Mouse (Mus musculus) liver, embryonic 14.5 days (tissue): Measurements from ENCODE around the gene Meioc. TPM values are rescaled to one million over a fixed set of nuclear protein-coding genes. Genes with fewer than 3 reads are reported as not detected.

Source experiments
- ATAC-seq: fragments of 200-750 bp; cut with Nextera tagmentation; 2 replicates; pipeline ENCODE4 v1.8.0; 2017; ENCODE audit warnings: moderate number of reproducible peaks, mild to moderate bottlenecking, moderate library complexity; ENCODE audit not compliant: insufficient read depth
- DNase-seq, 3 experiments: peaks; one replicate each; pipeline ENCODE4 v3.0.0-alpha.2; 2012 to 2013; ENCODE audit warnings: low read depth in 3 of 3, low spot score in 3 of 3
- H3K27ac ChIP-seq: fragments of 300-500 bp; sonication (generic); 2 replicates; pipeline ENCODE4 v1.5.1; 2014; ENCODE audit warnings: moderate library complexity, mild to moderate bottlenecking, control low read depth, inconsistent platforms
- H3K27me3 ChIP-seq: fragments of 300-500 bp; sonication (generic); 2 replicates; pipeline ENCODE4 v1.6.1; 2014; ENCODE audit warnings: mild to moderate bottlenecking, low read length, moderate library complexity; ENCODE audit not compliant: control insufficient read depth, insufficient read depth
- H3K36me3 ChIP-seq: fragments of 300-500 bp; sonication (generic); replicated peaks from 2 replicates; pipeline ENCODE4 v1.6.1; 2014; ENCODE audit warnings: low read depth; ENCODE audit not compliant: control insufficient read depth, insufficient read depth
- H3K4me1 ChIP-seq, 2 experiments: fragments of 200-500 bp in 1 of 2; fragments of 300-500 bp in 1 of 2; sonication (generic) in 1 of 2; replicated peaks; 2 replicates each; pipeline ENCODE4 v1.6.1; 2012 to 2014; ENCODE audit warnings: antibody characterized with exemption in 1 of 2, inconsistent platforms in 1 of 2, low read length in 1 of 2; ENCODE audit not compliant: control insufficient read depth in 2 of 2, insufficient read depth in 2 of 2
- H3K4me2 ChIP-seq: fragments of 300-500 bp; sonication (generic); 2 replicates; pipeline ENCODE4 v1.6.1; 2014; ENCODE audit warnings: low read depth, mild to moderate bottlenecking, control low read depth, moderate library complexity
- H3K4me3 ChIP-seq, 2 experiments: fragments of 200-500 bp in 1 of 2; fragments of 300-500 bp in 1 of 2; sonication (generic) in 1 of 2; 2 replicates each; pipeline ENCODE4 v1.5.1; 2012 to 2014; ENCODE audit warnings: low read depth in 2 of 2, low read length in 2 of 2, mild to moderate bottlenecking in 2 of 2, control low read depth in 1 of 2, inconsistent platforms in 1 of 2, moderate library complexity in 1 of 2; ENCODE audit not compliant: insufficient read depth in 1 of 2
- H3K9ac ChIP-seq: fragments of 300-500 bp; sonication (generic); replicated peaks from 2 replicates; pipeline ENCODE4 v1.6.1; 2014; ENCODE audit warnings: mild to moderate bottlenecking, control low read depth, moderate library complexity
- H3K9me3 ChIP-seq: fragments of 300-500 bp; sonication (generic); 2 replicates; pipeline ENCODE4 v1.6.1; 2016; ENCODE audit warnings: low read length, mixed read lengths; ENCODE audit not compliant: control insufficient read depth
- CTCF ChIP-seq: IDR thresholded peaks from 2 replicates; pipeline ENCODE4 v1.5.1; 2016; ENCODE audit warnings: antibody characterized with exemption, low read depth, control low read depth
- EP300 ChIP-seq: IDR thresholded peaks from 2 replicates; pipeline ENCODE4 v1.6.1; 2016; ENCODE audit warnings: antibody characterized with exemption, low read depth
- WGBS: fragments of 180-500 bp; shearing (Covaris S2); extraction: QIAGEN DNeasy Blood & Tissue Kit; methylation state at CpG from one replicate; pipeline ENCODE4 v1.1.7; 2014; ENCODE audit not compliant: insufficient replicate concordance; 5-methylcytosine and 5-hydroxymethylcytosine counted together
- polyA plus RNA-seq, 2 experiments: library from polyadenylated mRNA; depleted of rRNA in 1 of 2; stranded (reverse) in 1 of 2; unstranded in 1 of 2; fragments of >200 nt; fragmentation: Nextera tagmentation in 1 of 2; extraction: Ambion mirVana in 1 of 2; gene quantifications; 2 replicates each; pipeline versions ENCODE4 v1.2.1 to v1.2.3; 2012 to 2014

Meioc gene
- polyA plus RNA-seq, 2 experiments = 0.02 to 0.11 TPM

DNA sequence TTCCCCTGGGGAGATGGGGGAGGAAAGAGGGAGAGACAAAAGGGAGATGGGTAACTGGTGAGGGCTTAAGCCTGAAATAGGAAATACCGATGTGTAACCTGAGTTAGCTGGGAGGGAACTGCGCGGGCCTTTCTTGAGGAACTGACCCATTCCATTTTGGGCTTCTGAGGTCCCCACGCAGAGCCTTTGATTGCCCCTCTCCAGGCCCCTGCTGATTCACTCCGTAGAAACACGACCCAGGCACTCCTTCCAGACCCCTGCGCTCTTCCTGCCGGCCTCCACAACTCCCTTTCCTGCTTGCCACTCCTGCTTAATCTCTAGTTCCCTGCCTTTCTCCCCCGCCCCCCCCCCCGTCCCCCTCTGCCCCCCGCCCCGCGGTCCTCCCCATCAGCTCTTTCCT, 30.8 kb upstream of the Meioc start:
- Histone ChIP-seq H3K9me3 (no peaks in the 10 kb centered on the region), H3K36me3 (no peaks in the 10 kb centered on the region), H3K27ac (no peak overlapping the region), H3K4me2 (no peak overlapping the region), H3K4me3 (no peak overlapping the region), H3K4me1 (peaks cover 0 to 2% of the 10 kb centered on the region in 2 experiments; a peak in 1 of 4 replicates), H3K9ac (no peak overlapping the region), H3K27me3 (no peaks in the 10 kb centered on the region; the same call in none of the 2 replicates)
- DNase-seq = no peak
- WGBS = 10% methylated on average over 12 of the region's 13 CpGs
- no peak for ATAC-seq
- TF ChIP-seq EP300 (no peak), CTCF (no peak)

- no peaks in the 10 kb centered on the region; the same call in none of the 2 replicates for H3K27me3 ChIP-seq
- peak overlapping the region in 1 of 2 experiments; percentile 6; a peak in 1 of 4 replicates for H3K4me3 ChIP-seq
- peaks cover 0 to 2% of the 10 kb centered on the region in 2 experiments; a peak in 1 of 4 replicates for H3K4me1 ChIP-seq
- peak overlapping the region; percentile 23 for H3K4me2 ChIP-seq
- DNase-seq (no peak), ATAC-seq (no peak)
- H3K36me3 ChIP-seq = no peaks in the 10 kb centered on the region
- H3K9ac ChIP-seq = no peak overlapping the region
- TF ChIP-seq EP300 (no peak), CTCF (no peak)
- 16% methylated on average over 9 of the region's 9 CpGs for WGBS
- no peaks in the 10 kb centered on the region for H3K9me3 ChIP-seq
- H3K27ac ChIP-seq = no peak overlapping the region
Measured at GRCm38 (mm10) chr11:102633379-102633778, 30.1 kb upstream of the Meioc start.

- ATAC-seq (no peak), DNase-seq (no peak)
- Histone ChIP-seq H3K36me3 (no peaks in the 10 kb centered on the region), H3K9ac (no peak overlapping the region), H3K4me2 (no peak overlapping the region), H3K4me1 (peaks cover 0 to 2% of the 10 kb centered on the region in 2 experiments; a peak in 1 of 4 replicates), H3K27ac (no peak overlapping the region), H3K4me3 (no peak overlapping the region), H3K9me3 (no peaks in the 10 kb centered on the region), H3K27me3 (no peaks in the 10 kb centered on the region; the same call in none of the 2 replicates)
- 54% methylated on average over 12 of the region's 12 CpGs for WGBS
- TF ChIP-seq EP300 = no peak
- TF ChIP-seq CTCF = no peak
Measured at GRCm38 (mm10) chr11:102636887-102637286, 26.6 kb upstream of the Meioc start.

DNA sequence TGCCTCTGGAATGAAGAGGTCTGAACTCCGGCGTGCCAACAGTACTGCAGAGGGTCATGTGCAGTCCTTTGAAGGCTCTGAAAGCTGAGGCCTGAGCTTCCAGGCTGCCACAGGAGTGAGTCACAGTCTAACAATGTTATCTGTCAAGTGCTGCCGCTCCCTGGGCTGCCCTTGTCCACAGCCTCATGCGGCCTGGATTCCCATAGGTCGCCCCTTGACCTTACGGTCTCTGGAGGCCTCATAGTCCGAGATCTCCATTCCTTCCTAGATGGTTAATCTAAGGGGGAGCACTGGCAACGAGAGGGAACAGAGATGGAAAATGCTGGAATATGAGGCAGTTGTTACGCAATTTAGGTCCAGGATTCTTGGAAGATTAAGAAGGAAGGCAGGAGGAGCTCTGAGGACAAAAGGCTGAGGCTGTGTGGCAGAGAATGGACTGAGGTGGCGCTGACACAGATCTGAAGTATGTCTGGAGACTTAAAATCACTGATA, 19.6 kb upstream of the Meioc start:
- H3K27me3 ChIP-seq = no peaks in the 10 kb centered on the region; the same call in 1 of the 2 replicates
- DNase-seq (no peak), ATAC-seq (no peak)
- no peaks in the 10 kb centered on the region for H3K36me3 ChIP-seq
- no peak overlapping the region for H3K9ac ChIP-seq
- H3K4me1 ChIP-seq = no peaks in the 10 kb centered on the region
- 46% methylated on average over 10 of the region's 10 CpGs for WGBS
- no peak overlapping the region for H3K4me2 ChIP-seq
- no peak for TF ChIP-seq CTCF
- no peak for TF ChIP-seq EP300
- H3K27ac ChIP-seq = no peak overlapping the region
- no peak overlapping the region for H3K4me3 ChIP-seq
- no peaks in the 10 kb centered on the region for H3K9me3 ChIP-seq

DNA sequence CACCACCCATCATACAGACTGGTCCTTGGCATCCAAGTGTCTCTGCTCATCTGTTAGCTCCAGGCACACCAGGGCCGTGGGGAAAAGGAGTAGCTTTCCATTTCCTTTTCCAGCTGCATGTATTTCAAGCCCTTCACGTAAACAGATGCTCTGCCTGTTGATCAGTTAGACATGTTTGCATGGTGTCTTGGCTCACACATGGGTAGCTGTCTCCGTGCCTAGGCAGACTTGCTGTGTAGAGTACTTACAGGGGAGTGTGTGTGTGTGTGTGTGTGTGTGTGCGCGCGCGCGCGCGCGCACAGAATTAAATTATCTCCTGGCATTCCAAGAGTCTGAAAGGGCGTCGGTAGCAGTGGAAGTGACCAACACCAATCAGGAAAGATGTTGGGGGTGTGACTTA, 17.3 kb upstream of the Meioc start:
- Histone ChIP-seq H3K27ac (no peak overlapping the region), H3K4me1 (no peaks in the 10 kb centered on the region), H3K9ac (no peak overlapping the region), H3K36me3 (no peaks in the 10 kb centered on the region), H3K9me3 (no peaks in the 10 kb centered on the region), H3K27me3 (no peaks in the 10 kb centered on the region; the same call in 1 of the 2 replicates), H3K4me3 (no peak overlapping the region), H3K4me2 (no peak overlapping the region)
- DNase-seq = no peak
- no peak for TF ChIP-seq EP300
- TF ChIP-seq CTCF = no peak
- 77% methylated on average over 13 of the region's 13 CpGs for WGBS
- ATAC-seq = no peak
